Mouse (Mus musculus) heart, postnatal 36 days (tissue): Measurements from ENCODE around the gene Cilp. TPM values are rescaled to one million over a fixed set of nuclear protein-coding genes. Genes with fewer than 3 reads are reported as not detected.
"Not testable (repeated sequence)": the region's sequence is repeated elsewhere in the genome, so short reads cannot be mapped to it uniquely, and the experiment has no call there.

ENCODE experiments used
- DNase-seq, 2 experiments: peaks; one replicate each; pipeline ENCODE4 v3.0.0; 2021 to 2022
- intact Hi-C: fragments of 180-260 bp; cut with DNase I; formaldehyde crosslinking; loops from one replicate; pipeline ENCODE4 v1.15.1; 2025
- total RNA-seq, 2 experiments: library from RNA; stranded (reverse); gene quantifications; 2 replicates each; pipeline ENCODE4 v1.2.3; 2021

Gene Cilp
- 1 to 10 TPM; 3.9 to 5.6 TPM for total RNA-seq

DNA sequence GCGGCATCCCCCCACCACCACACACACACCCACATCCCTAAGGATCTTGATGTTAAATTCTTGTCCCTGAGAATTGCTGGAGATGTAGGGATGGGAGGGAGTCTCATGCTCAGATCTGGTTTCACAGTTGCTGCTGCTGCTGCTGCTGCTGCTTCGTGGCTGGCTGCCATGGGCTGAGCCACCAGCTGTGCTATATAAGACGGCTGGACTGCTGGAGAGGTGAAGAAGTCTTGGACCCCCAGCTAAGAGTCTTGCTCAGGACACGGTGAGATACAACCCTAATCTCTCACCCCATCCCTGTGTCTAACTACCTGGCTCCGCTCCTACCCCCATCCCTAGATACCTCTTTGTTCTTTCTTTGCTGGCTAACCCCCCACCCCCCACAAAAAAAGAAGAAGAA is at the start of gene Cilp:
Cilp (plus strand) TSS at position 222 of the 400 bp plus-strand sequence.
- DNase-seq = peak; percentile 20 to 25
- intact Hi-C loops = no loop called here

DNA sequence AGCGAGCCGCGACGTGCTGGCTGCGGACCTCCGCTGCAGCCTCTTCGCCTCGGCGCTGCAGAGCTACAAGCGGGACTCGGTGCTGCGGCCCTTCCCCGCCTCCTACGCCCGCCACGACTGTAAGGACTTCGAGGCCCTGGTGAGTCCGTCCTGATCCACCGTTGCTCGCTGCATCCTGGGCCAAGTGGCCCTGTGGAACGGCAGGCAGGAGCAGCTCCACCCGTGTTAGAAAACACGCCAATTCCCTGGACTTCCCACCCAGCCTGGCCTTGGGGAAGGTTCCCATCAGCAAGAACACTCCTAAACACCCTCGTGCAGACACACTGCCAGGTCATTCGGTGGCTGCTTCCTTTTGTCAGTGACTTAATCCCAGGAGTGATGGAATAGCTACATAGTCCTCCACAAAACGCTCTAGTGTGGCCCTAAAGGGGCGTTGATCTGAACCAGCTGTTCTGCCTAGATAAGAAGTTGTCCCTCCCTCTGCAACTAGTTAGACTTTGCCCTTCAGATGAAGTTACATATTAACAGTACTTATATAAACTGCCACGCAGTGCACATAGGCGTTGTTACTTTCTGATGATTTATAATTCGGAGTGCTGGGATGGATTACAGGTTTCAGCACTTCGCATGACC is 49.4 kb upstream of the Cilp start:
- DNase-seq = no peak
- intact Hi-C loops = loop anchor here (2.0 kb wide), 1 partner anchor 19 kb away; no protein-coding TSS in a partner anchor

DNA sequence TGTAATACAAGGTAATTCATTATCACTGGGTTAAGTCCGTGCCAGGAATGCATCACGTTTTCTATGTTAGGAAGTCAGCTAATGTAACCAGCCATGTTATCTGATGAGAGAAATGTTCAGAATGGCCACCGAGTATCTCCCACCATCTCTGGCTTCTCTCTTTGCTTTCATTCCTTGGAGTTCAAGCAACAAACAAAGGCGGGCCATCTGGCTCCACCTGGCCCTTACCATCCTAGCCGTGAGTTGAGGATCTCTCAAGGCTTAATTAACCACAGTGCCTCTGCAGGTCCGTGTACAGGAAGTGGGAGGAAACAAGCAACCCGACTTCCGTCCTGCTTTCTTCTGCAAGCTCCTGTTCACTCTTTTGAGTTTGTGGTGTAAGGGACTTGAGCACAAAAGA is 48.0 kb upstream of the Cilp start:
- intact Hi-C loops = no loop called here
- no peak for DNase-seq

DNA sequence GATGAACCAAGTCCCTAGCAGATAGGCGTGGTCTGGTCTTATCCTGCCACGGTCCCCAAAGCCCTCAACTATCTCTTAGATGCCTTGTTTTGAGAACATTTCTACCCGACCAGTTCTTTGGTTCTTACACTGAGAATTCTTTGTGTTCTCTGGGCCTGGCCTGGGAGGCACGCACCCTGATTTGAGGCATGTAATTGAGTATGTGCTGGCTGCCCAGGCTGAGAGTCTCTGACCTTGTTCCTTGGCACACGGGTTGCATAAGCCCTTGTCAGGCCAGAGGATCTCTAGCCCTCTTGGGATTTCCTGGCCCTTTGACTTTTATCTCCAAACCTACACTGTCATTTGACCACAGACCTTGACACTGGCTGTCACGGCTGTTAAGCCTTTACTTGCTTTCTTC is 47.3 kb upstream of the Cilp start:
- intact Hi-C loops = no loop called here
- DNase-seq = no peak

DNA sequence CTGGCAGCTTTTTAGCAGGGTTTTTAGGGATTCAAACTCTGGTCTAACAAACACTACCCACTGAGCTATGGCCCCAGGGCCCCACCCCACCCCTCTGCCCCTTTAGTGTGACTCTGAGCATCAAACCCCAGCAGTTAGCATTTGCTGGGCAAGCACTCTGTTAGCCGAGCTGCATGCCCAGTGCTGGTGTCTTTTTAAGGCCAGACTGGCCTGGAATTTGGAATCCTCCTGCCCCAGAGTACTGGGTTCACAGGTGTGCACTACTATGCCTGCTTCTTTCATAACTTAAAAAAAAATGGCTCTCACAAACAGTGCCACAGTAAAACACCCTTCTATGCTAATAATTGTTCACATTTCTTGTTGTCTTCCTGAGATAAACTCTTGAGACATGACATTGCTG is 46.1 kb upstream of the Cilp start:
- intact Hi-C loops = no loop called here
- DNase-seq = no peak

DNA sequence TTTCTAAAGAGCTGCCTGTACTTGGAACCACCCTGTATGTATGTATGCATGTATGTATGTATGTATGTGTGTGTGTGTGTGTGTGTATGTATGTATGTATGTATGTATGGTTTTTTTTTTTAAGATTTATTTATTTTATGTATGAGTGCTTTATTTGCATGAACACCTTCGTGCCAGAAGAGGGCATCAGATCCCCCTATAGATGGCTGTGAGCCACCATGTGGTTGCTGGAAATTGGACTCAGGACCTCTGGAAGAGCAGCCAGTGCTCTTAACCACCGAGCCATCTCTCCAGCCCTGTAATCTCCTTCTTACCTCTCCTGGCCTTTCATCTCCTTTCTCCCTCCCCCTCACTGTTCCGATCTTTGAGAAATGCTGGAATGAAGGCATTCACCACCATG is 44.6 kb upstream of the Cilp start:
- intact Hi-C loops = loop anchor here (10.0 kb wide), 1 partner anchor 214 kb away; the partner anchor contains the start of gene Mtfmt
- not testable (repeated sequence) for DNase-seq

DNA sequence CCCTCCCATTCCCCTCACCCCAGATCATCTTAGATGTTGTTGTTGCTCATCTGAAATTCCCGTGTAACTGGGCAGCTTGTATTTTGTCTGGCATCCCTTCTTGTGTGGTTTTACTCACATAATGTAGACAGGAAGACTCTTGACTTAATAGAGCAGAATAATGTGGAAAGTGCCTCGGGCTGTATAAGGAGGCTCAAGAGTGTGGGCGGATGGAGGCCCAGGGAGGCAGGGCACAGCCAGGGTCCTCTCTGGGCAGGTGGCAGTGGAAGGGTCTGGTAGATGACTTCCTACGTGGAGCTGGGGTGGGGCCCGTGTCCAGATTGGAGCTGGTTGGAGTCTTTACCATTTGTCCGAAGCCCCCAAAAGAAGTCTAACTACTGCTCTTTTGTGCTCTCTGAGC is 41.1 kb upstream of the Cilp start:
- DNase-seq = no peak
- intact Hi-C loops = loop anchor here (10.0 kb wide), 1 partner anchor 211 kb away; the partner anchor contains the start of gene Mtfmt

DNA sequence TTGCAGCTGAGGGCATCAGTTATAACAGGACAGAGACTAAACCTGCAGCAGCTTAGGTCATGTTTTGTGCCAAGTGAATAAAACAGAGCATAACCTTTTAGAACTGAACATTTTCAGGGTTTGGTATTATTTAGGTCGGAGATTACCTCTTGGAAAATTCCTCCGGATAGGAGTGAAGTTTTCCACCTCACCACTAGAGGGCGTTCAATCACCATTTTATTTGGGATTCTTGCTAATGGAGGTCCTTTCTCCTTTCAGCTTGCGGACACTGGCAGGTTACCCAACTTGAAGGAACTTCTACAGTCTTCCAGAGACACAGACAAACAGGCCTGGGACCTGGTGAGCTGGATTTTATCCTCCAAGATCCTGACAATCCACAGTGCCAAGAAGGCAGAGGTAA is 39.2 kb upstream of the Cilp start:
- intact Hi-C loops = loop anchor here (2.0 to 10.0 kb wide), 2 partner anchors 57 to 209 kb away; partner anchors contain the start of gene Mtfmt
- DNase-seq = no peak

DNA sequence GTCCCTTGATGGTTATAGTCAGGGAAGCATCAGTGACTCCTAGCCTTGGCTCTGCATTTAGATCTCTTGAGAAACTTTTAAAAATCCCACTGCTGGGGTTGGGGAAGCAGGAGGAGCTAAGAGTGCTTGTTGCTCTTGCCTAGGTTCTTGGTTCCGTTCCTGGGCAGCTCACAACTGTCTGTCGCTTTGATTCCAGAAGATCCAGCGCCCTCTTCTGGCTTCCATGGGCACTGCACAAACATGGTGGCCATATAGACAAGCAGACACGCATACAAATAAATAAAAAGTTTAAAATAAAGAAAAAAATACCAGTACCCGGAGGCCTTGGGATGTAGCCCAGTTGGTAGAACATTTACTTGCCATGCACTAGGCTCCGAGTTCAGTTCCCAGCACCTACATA is 34.7 kb upstream of the Cilp start:
- no peak for DNase-seq
- intact Hi-C loops = no loop called here

DNA sequence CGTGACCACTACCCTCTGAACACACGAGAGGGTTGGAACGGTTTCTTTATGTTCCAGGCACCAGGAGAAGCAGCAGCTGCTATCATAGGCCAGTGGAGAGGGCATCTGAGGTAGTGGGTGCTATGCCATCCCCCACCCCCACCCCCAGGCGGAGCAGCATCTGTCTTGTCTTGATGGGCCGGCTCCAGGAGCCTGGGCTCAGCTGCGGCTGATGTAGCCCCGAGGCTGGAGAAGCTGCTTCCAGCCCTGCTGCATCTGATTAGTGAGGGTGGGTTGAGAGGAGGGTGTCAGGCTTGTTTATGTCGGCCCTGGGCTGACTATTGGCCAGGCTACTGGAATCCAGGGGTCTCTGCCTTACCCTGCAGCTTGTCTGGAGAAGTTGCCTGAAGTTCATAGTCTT is 33.7 kb upstream of the Cilp start:
- DNase-seq = no peak
- intact Hi-C loops = no loop called here

DNA sequence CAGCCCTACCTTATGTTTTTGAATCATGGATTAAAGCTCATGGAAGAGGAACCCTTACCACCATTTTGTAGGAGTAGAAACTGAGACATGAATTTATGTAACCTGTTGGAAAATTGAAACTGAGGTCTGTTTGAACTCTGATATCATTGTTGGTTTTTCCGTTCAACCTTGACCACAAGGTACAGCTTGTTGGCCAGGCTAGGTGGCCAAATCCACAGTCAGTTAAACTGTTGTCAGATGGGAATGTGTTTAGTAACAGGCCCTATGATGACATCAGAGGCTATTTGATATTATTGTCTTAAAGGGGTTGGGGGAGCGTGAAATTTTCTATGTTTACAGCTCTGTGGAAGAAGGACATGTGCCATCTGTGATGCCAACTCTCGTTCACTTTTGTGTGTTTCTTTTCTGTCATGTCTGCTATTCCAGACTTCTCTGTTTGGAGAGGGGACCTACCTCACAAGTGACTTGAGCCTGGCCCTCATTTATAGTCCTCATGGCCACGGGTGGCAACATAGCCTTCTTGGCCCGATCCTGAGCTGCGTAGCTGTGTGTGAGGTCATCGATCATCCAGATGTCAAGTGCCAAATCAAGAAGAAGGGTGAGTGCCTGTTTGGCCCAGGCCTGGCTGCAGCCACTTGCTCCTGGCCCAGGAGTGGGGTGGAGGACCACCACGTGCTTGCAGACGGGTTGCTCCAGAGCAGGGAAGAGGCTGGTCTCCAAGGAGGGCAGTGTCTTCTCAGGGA is 31.6 kb upstream of the Cilp start:
- intact Hi-C loops = no loop called here
- DNase-seq = no peak

DNA sequence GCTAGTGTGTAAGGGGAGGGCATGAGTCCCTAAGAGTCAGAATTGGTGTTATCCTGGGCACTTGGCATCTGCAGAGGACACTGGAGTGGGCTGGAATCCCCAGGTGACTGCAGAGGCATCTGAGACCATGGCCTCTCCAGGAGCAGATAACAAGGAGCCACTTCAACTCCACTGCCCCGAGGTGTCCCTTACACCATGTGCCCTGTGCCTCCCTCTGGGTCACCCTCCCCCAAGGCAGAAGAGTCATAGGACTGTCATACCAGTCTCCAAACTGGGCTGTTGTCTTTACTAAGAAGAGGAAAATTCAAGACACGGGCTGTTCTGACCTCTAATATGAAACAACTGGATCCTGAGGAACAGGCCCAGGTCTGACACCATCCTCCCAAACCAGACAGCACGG is 30.2 kb upstream of the Cilp start:
- intact Hi-C loops = no loop called here
- DNase-seq = no peak

DNA sequence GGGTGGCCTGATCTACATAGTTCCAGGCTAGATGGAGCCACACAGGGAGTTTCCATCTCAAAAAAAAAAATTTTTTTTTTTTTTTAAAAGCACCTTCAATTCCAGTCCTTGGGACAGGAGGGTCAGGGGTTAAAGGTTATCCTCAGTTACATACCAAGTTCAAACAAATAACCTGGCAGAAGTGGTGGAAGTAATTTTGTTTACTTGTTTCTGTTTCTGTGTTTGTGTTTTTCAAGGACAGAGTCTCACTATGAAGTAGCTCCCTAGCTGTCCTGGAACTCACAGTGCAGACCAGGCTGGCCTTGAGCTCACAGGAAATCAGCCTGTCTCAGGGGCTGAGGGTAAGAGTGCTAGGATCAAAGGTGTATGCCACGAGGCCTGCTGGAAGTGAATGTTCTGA is 29.4 kb upstream of the Cilp start:
- intact Hi-C loops = no loop called here
- DNase-seq = no peak

DNA sequence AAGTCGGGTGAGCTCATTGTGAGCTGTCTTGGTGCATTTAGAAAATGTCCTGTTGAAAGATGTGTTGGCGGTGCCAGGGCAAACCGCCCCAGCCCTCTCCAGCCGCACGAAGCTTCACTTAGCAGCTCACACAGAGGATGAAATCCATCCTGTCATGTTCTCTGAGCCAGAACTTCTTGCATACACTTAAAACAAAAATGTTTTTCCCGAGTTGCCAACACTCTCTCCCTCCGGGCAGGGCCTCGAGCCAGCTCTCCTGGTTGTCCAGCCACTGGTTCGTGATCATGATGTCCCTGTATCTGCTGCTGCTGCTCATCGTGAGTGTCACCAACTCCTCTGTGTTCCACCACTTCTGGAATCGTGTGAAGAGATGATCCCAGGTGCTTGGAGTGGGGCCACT is 27.4 kb upstream of the Cilp start:
- DNase-seq = no peak

DNA sequence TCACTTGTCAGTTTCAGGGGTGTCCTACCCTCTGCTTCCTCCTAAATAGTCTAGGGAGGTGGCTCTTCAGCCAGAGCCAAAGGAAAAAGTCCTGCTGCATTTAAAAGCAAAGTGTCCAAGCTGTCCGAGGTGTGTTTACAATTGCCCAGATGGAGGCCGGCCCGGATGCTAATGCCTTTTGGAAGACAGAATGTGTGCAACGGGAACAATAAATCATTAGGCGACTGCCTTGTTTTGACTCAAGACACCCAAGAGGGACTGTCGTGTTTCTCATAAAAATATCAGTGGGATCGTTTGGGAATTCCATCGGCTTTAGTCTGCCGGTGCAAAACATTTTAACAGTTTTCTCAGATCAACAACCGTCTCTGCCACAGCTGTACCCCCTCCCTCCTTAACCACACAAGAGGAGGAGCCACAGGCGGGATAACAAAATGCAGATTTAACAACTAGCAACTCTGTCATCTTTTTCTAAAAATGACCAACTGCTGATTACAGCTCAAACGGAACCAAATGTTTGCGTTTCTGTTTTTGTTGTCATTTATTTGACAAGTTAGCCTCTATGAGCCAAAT is 26.7 kb upstream of the Cilp start:
- DNase-seq = no peak
- intact Hi-C loops = no loop called here

More for the DNA sequence above, 27.4 kb upstream of the Cilp start:
- intact Hi-C loops = no loop called here

DNA sequence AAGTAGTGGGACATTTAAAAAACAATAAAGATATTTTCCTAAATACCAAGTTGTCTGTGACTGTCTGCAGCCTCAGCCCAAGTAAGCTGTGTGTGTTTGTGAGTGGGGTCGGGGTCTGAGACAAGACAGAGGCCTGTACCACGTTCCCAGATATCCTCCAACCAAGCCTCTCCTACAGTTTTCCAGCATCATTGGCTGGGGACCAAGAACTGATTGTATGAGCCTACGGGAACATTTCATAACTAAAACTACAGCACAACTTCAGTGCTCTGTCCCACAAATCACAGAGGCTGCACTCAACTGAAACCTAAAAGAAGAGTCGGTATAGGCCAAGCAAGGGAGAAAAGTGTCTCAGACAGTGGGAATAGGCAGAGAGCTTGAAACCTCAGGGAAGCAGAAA is 25.8 kb upstream of the Cilp start:
- intact Hi-C loops = no loop called here

DNA sequence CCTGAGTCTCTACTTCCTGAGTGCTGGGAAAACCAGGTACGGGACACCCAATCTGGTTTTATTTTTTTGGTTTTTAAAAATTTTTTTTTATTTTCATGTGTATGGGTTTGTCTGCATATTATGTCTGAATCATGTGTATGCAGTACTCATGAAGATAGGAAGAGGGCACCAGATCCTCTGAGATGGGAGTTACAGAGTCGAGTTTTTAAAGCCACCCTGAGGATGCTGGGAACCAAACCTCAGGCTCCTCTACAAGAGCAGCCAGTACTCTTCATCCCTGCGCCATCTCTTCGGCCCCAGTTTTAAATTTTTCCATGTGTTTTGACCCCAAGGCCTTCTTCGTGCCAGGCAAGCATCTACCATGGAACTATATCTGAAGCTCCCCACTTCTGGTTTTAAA is 25.2 kb upstream of the Cilp start:
- intact Hi-C loops = no loop called here
- DNase-seq = no peak

More for the DNA sequence above, 25.8 kb upstream of the Cilp start:
- DNase-seq = no peak

DNA sequence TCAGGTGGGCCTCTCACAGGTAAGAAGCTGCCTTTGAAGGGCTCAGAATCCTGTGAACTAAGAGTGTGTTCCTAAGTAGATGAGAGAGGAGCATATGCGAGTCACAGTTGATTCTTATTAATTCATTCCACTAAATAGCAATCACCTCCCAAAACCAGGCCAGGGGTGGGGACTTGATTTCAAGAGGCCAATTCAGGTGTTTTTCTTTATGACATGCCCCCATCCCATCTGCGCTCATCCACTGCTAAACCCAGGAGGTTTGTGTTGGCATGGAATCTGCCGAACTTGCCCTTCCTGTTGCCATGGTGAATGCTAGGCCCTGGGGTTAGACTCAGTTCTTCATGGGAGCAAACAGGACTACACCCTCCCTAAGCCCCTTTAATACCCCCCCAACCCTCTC is 24.4 kb upstream of the Cilp start:
- DNase-seq = no peak
- intact Hi-C loops = no loop called here

DNA sequence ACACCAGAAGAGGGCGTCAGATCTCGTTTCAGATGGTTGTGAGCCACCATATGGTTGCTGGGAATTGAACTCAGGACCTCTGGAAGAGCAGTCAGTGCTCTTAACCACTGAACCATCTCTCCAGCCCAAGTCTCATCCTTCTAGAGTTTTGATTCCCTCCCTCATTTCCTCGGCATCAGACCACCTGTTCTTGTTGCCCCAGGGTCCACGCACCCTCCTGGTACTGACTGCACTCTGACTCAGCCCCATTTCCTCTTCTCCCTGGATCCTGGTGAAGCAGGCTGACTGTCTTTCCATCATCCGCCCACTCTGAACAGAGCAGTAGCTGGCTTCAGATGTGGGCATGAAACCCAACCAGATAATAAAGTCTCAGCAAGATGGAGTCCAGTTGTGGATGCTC is 23.0 kb upstream of the Cilp start:
- no peak for DNase-seq
- intact Hi-C loops = no loop called here

DNA sequence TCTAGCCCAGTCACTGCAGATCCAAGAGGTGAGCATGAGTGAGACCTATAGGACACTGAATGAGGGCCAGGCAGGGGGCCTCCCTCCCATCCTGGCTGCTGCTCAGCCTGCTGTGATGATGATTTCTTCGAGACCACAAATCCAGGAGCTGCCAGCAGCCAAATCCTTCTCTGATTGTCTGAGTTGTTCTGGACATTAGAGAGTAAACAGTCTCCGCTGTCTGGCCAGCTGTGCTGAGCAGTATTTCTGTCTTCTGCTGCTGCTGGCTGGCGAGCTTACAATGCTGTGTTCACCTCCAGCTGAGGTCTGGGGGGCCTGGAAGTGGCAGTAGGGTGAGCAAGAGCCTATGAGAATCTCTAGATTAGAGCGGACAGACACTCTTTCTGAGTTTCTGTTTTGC is 21.7 kb upstream of the Cilp start:
- intact Hi-C loops = no loop called here
- no peak for DNase-seq

DNA sequence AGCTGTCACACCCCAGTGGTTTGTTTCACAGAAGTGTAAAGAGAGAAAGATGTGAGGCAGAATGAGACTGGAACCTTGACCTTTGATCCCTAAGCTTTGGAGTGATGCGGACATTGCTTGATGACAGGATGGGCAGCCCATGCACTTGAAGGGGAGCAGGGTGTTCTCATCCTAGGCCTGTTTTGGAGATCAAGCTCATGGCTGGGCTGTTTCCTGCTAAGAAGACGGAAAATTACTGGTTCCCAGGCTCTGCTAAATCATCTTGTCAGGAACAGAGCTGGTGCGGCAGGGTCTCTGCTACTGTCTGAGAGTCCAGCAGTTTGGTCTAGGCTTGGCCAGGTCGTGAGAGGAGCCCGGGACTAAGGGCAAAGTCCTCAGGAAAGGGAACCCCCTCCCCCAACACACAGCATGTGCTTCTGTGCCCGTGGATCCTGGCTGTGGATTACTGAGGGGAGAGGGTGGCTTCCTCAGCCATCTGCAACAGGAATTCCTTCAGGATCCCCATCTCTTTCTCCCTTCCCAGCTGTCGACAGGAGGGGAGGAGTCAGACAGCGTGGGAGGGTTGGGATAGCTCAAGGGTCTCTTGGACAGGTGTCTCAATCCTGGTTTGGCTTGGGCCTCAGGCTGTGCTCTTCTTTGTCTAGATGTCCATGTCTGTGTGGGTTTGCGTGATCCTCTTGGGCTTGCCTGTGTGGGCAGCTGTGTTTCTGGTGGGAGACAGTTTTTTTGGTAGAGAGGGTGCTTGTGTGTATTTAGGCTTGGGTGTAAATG is 20.8 kb upstream of the Cilp start:
- intact Hi-C loops = no loop called here
- DNase-seq = no peak
